Mouse (Mus musculus) layer of hippocampus, adult 9-10 months (tissue): Measurements from ENCODE around the gene Elovl5.

Experiments
- DNase-seq: peaks from one replicate; pipeline ENCODE4 v3.0.0; 2022; ENCODE audit warnings: low spot score

The Elovl5 gene

DNA sequence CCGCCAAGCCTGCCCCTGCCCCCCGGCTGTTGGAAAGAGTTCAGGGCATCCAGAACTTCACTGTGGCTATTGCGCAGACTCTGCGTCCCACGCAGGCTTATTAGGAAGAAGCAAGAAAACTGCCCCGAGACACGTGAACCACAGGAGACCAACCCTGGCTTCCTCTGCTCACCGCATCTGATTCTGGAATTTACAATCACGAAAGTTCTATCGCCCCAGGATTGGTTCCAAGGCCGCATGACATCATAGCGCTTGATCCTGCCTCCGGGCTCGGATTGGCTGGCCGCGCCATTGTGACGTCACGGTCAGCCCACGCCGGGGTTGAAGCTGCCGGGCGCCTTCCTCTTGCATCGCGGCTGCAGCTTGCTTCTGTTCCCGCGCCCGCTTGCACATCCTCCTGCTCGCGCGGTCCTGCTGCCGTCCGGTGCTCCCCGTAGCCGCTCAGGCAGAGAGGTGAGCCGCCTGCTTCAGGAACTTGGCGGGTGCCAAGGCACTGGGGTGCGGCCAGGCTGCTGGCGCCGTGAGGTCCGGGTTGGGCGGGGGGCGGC lies at the start of gene Elovl5:
Elovl5 (plus strand) TSS at position 291 of the 548 bp plus-strand sequence.
- peak; percentile 93 for DNase-seq

DNA sequence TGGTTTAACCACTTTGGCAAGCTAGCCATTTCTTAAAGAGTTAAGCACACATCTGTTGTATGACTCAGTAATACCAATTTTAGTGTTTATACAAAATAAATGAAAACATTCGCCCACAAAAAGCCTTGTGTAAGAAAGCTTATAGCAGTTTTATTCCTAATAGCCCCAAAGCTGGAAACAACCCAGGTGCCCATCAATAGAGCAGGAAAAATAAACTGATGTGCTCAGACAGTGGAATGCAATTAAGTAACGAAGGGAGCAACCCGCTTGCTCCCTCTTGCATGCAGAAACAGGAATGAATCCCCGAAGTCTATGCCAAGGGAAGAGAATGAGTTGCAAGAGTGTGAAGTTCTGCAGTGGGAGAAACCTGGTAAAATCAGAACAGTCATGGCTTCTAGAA lies 25.7 kb upstream of the Elovl5 start:
- DNase-seq, result no peak

DNA sequence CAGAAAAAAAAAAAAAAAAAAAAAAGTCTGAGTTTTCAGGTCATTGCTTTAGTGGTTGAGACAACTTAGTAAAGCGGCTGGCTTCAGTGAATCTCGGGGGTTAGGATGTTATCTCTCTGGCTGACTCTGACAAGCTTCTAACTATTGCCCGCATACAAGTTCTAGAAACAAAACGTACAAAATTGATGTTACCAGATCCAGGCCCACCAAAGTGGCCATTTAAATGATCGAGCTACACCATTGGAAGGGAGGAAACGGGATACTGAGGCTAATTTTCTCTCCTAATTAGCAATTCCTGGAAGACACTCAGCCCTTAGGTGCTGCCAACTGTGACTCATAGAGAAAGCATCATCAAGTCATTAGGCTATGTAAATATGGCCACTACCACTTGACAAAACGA lies 18.6 kb upstream of the Elovl5 start:
- DNase-seq, result no peak

DNA sequence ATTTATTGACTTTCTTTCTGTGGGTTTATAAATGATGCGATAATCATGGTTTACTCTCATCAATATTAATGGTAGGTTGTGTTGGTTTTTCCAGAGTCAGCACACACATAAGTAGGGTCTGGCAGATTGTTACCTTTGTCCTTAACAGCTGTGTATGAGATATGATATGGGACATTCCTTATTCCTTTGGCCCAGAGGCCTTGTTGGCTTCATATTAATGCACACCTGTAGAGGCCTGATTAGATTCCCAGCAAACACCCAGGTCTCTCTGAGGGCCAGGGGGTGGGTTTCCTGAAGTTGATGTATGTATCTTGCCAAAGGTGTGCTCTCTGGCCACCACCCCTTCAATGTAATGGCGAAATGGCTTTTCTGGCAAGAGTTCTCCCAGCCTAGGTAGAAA lies 13.0 kb upstream of the Elovl5 start:
- no peak for DNase-seq

DNA sequence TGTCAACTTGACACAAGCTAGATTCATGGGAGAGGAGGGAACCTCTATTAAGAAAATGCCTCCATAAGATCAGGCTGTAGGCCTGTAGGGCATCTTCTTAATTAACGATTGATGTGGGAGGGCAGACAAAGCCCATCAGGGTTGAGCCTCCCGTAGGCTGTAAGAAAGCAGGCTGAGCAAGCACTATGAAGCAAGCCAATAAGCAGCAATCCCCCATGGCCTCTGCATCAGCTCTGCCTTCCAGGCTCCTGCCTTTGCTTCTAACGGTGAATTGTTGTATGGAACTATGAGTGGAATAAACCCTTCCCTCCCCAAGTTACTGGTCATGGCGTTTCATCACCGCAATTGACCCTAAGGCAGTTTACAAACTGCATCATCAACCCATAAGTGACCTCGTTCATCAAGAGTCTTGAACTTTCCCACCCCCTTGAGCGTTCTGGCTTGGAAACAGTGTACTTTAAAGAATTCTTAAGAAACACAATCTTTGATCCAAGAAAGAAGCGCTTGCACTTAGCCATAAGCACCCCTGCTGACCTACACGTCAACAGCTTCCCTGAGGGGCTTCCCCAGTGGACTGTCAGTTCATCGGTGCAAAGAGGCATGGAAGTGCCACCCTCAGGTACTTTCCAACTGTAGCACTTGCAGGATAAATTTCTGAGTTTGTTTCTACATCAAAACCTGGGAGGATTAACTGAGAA lies 7.4 kb upstream of the Elovl5 start:
- DNase-seq, result no peak

DNA sequence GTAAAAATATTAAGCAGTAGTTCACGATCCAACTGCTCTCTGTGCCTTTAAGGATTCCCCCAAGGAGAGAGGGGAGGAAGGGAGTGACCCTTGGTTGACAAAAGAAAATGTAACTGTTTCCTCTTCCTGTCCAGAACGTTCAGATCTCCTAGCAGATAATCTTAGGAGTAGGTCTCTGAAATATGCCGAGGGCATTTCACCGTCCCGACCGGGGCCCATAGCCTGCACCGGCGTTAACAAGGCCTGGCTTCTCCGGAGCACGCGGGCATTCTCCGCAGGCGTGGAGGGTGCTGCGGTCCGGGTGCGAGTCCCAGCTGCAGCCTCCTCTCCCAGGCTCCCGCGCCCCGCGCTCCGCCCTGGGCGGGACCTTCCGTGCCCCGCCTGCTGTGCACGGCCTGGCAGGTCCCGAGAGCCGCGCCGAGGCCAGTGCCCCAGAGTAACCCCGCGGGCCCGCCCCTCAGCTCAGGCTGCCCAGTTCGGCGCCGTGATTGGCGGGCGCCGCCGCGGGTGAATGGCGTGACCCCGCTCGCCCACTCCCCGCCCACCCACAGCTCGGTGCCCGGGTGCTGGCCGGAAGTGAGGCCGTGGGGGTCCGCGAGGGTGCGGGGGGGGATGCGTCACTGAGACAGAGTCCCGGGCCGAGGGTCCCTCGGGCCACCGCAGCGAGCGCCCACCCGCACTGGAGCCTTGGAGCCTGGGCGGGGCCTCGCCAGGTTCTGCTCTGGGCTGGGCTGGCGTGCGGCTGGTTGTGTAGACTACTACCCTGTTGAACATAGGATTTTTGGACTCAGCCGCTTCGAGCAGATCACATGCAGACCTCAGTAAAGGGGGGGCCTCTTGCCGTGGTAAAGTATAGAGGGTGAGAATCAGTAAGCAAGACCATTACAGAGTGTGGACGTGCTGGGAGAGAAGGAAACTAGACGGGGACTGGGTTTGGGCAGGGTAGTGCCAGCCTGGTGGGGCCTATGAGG lies 6.6 kb upstream of the Elovl5 start:
- DNase-seq, result peak; percentile 52

DNA sequence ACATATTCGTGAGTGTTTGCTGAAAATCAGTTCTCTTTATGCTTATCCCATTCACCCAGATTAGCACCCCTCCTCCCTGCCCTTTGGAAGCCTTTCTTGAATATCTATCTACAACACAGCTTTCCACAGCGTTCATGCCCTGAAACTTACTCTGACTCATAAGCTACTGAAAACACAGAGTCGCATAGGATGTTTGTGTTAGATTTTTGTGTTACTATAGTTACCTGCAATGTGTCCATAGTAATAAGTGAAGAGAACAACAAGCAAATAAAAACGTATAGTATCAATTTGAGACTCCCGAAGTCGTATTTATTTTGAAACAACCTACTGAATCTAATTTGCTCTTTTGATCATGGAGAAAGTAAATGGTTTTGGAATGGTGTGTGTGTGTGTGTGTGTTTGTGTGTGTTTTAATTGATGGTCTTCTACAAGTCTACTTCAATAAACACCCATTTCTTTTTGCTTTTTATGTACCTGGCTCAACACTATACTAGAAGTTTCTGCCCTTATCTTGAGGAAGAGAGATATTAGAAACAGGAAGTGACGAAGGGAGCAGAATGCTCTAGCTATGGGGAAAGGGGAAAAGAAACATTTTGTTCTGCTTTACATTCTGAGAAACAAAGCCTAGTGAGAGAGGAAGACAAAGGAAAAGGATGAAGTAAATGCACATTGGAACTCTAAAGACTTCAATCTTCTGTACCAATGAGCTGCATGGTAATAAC lies 5.5 kb upstream of the Elovl5 start:
- DNase-seq, result no peak

DNA sequence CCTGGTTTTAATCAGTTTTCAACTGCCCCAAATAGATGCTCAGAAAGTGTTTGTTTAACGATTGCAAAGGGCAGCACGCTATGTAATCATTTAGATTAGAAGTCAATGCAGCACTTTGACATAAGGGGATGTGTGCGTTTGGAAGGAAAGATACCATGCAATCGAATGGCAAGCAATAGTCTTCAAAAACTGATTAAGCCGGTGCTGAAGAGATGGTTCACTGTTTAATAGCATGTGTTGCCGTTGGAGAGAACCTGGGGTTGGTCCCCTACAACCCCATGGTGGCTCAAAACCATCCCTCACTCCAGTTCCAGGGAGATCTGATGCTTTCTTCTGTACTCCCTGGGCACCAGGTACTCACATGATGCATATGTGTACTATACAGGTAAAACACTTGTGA lies 4.9 kb upstream of the Elovl5 start:
- DNase-seq, result no peak

DNA sequence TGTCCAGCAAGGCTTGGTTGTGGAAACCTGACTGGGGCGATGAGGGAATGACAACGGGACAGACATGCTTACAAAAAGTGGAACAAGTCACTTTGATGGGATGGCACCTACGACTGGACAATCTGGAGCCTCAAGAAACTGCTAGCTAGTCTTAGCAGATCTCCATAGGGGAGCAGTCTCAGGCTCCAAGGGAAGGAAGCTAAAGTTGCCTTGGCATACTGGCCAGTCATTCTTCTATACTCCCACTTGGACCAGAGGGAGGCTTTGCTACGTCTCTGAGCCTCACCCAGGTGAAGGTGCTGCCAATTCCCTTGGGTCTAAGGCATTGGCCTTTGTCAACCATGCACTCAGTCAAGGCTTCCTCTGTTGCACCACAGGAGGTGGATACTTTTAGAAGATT lies 2.5 kb upstream of the Elovl5 start:
- DNase-seq, result no peak

DNA sequence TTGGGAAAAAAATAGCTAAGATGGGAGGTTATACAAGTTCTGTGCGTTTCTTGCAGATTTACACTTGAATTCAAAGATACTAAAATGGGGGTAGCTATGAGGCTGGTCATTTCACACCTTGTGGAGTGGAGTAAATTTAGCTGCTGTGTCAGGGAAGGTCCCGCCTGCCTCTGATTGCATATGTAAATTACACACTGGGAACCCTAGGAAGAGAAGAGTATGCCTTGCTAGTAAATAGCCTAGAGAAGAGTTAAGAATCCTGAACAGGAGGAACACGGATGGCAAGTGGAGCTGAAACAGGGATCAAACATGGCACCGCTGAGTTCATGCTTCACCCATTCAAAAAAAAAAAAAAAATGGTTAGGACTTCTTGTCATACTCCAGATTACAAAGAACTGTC lies 1.4 kb upstream of the Elovl5 start:
- DNase-seq, result no peak

DNA sequence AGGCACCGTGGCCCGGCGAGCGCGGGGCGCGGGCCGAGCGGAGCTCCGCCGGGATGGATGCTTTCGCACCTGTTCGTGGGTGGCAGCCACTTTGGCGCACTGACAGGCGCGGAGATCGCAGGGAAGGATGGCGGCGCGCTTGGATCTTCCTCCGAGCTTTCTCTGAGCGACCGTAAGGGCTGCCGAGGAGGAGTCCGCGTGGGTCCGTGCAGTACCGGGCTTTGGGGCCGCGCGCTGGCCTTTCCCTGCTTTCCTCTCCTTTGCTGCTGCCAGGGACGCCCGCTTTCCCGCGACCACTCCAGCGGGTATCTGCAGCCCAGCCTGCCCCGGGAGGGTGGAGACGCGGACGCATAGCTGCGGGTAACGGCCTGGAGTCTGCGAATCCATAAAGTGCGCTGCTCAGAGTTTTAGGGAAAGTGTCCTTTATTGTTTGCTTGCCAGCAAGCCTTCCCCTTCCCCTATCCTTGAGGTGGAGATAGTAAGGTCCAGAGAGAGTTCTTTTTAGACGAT lies 513 bp downstream of the Elovl5 start:
- DNase-seq, result no peak

DNA sequence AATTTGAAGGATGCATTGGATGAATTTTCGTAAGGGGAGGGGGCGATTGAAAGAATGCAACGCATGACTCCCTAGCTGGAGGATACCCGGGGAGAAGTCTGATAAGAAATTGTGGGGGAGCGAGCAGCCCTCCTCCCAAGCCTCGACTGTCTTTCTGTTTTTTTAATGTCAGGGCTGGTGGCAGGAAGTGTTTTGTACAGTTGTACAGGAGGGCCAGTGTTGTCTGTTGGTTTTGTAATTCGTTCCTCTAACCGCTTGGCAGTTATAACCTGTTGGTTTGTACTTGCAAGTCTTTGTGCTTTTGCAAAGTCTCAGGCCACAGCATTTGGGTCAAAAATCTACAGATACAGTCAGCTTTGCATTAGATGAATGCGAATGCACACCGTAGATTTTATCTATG lies 1.0 kb downstream of the Elovl5 start:
- no peak for DNase-seq

DNA sequence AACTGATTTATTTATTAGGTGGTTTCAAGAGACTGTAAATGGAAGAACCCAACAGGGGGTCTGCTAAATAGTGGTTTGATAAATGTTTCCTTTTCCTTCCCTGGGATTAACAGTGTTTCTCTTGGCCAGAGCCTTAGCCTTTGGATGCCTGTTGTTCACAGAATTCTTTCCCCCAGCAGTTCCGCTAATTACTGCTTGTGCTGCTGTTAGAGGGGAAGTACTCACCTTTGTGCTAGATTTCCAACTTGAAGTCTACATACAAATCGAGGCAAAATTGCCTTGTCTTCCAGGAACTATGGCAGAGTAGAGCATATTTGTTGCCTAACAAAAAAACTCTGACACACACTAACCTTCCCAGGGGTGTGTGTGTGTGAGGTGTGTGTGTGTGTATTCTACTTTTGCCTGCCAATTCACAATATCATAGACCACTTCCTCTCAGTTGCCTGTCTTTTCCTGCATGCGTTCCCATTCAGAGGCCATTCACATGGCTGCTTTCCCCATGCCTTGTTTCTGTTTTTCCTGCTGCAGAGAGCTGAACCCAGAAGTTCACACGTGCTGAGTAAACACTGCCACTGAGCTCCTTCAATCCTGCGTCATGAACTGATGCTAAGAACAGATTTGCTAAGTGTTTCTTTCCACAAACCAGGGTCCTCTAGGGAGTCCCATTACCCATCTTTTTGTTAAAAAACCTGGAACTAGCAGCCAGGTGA lies 2.0 kb downstream of the Elovl5 start:
- no peak for DNase-seq

DNA sequence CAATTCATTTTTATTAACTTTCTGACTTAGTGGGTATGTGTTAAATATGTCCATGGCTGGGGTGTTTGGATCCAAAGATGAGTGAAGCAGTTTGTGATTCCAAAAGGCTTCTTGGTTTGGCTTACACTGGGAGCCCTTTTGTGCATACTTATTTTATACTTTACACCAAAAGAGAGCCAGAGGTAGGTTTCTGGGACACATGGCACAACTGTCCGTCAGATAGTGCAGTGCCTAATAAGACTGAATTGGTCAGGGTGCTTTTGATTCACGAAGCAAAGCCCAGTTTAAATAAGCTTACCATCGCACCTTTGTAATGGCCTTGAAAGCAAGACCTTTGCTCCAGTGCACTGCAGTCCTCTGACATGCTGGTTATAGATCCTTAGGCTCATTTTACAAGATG lies 3.3 kb downstream of the Elovl5 start:
- DNase-seq, result no peak

DNA sequence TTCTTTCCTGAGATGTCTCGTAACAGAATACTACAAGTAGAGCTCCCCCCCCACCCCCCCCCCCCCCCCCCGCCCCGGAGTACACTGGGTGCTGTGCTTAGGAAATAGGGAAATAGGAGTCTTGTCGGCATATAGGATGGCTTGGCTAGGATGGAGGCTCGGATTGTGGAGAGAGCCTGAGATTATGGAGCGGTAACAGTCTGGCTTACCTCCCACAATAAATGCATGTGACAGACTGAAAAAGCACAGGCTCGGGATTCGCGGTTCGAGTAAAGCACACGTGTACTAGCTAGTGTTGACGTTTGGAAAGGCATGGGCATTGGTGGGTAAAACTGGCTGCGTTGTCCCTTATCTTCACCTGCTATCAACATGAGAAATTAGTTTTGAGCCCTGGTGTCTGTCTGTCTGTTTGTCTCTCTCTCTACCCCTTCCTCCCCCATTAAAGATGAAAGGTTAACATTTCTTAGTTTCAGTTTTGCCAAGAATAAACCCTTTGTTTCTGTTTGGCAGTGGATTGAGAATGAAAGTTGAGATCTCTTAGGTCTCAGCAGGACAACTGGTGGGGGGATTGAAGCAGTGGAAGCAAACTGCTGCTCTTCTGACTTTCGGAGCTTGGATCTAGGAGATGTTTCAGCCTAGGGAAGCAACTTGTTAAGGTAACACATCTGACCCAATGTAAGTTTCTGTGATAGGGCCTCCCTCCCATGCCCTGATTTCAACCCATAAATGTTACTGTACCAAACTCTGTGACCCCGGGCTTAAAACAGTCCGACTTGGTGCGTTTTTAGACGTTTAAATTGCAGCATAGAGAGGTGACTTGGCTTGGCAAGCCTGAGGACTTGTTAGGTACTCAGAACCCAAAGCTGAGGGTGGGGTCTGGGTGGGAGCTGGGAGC lies 4.4 kb downstream of the Elovl5 start:
- no peak for DNase-seq

DNA sequence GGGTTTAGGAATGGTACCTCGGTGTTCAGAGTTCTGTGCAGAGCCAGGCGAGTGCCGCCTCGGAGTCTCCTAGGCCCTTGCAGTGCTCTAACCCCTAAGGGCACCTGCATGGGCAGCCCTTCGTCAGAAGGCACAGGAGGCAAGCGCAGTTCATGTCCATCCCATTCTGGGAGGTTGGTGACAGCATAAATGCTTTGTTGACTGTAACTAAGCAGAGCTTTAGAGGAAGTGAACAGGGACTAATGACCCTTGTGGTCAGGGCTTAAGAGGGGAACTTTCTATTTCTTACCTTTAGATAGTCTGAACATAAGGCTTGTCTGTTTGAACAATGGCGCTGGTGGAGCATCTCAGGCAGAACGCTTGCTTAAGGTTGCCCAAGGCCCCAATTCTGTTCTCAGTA lies 6.6 kb downstream of the Elovl5 start:
- no peak for DNase-seq

DNA sequence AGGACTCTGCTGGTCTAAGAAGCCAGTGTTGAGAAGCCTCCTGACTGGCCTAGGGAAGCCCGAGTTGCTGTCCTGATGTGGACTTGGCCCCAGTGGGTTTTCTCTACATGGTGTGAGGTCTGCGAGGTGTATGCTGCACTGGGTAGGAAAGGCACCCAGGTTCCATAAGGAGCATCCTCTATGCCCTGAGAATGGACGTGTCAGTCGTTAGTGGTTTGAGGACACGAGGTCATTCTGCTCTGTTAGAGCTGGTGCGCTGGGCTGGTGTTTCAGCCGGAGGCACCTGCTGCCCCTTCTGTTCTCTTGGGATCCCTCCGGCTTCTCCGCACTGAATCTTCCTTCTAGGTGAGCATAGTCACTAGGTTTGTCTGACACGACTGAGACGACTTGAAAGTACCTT lies 7.0 kb downstream of the Elovl5 start:
- DNase-seq, result no peak

DNA sequence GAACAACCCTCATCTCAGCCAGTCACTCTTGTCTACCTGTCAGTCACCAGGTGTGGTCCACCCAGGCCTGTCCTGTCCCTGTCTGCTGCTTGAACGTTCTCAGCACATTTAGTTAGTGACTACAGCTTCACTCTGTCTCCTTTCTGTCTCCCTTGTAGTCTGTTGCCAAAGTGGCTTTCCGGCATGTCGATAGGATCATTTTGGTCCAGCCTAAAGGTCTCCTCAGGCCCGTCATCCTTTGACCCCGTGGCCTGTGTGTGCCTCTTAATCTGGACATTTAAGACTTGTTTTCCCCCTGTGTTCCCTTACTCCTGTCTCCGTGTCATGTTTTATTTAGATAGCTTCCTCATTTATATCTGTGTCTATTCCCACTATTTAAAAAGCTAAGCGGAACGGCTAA lies 9.0 kb downstream of the Elovl5 start:
- no peak for DNase-seq

DNA sequence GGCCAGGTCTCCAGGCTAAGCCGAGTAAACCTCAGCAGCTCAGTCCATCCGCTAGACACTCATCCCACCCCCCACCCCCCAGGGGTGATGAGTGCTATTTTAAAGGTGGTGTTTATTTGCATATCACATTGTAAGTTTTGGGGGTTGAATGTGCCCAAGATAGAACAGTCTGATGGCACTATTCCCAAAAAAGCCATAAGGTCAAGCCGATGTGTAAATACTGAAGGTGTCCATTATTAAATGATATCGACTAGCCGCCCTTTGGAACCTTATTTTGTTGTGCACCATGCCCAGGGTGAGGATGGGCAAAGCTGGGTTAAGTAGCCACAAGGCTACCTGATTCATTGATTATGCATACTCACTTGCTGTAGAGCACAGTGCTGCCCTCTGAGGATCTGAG lies 9.7 kb downstream of the Elovl5 start:
- no peak for DNase-seq

DNA sequence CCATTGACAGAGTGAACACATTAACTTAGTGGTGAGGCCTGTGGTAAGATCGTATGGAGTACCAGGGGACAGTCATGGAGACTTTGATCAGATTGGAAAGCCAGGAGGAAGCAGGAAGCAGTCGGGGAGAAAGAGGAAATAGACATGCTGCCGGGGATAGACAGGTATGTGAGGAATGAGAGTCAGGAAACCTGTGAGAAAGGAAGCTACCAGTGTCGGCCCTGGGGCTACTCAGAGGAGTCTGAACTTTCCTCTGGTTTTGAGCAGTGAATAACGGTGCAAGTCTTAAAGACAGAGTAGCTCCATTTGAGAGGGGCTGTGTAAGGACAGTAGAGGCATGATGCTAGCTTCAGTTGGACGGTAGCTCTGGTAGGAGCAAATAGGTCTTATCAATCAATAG lies 10.3 kb downstream of the Elovl5 start:
- no peak for DNase-seq

DNA sequence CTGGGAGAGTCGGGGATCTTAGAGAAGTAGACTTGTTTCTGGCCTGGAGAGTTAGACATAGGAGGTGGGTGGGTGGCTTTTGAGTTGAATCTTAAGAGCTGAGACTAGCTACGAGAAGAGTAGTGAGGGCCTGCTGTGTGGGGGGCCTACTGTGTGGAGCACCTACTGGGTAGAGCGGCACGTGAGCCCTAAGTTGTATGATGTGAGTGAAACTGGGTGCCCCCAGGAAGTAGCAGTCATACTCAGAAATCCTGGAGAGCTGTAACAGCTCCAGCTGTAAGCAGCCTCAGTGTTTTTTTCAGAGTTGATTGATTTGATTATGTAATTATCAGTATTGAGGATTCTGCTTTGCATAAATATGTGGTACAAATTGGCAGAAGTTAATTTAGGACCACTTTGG lies 11.6 kb downstream of the Elovl5 start:
- DNase-seq, result no peak
